Mouse (Mus musculus) midbrain, embryonic 11.5 days (tissue): ENCODE measurements around the gene Lrp1. TPM values are rescaled to one million over a fixed set of nuclear protein-coding genes. Genes with fewer than 3 reads are reported as not detected.

ENCODE experiments used
- ATAC-seq: fragments of 200-750 bp; cut with Nextera tagmentation; 2 replicates; pipeline ENCODE4 v1.8.0; 2017; ENCODE audit warnings: moderate TSS enrichment, moderate library complexity; ENCODE audit not compliant: low FRiP score
- DNase-seq: peaks from one replicate; pipeline ENCODE4 v3.0.0; 2015; ENCODE audit warnings: low spot score; ENCODE audit errors: missing footprints
- H3K27ac ChIP-seq: fragments of 300-500 bp; sonication (generic); 2 replicates; pipeline ENCODE4 v1.5.1; 2014; ENCODE audit warnings: low read depth, low read length
- H3K27me3 ChIP-seq: fragments of 300-500 bp; sonication (generic); 2 replicates; pipeline ENCODE4 v1.6.1; 2014; ENCODE audit warnings: mild to moderate bottlenecking, low read length, moderate library complexity, mixed read lengths; ENCODE audit not compliant: control insufficient read depth, insufficient read depth
- H3K36me3 ChIP-seq: fragments of 300-500 bp; sonication (generic); 2 replicates; pipeline ENCODE4 v1.6.1; 2014; ENCODE audit warnings: mild to moderate bottlenecking, low read length, moderate library complexity, mixed read lengths; ENCODE audit not compliant: control insufficient read depth, insufficient read depth
- H3K4me1 ChIP-seq: fragments of 300-500 bp; sonication (generic); 2 replicates; pipeline ENCODE4 v1.6.1; 2014; ENCODE audit warnings: low read length; ENCODE audit not compliant: control insufficient read depth, insufficient read depth
- H3K4me2 ChIP-seq: fragments of 300-500 bp; sonication (generic); 2 replicates; pipeline ENCODE4 v1.6.1; 2014; ENCODE audit warnings: mild to moderate bottlenecking, moderate library complexity
- H3K4me3 ChIP-seq: fragments of 300-500 bp; sonication (generic); 2 replicates; pipeline ENCODE4 v1.5.1; 2014; ENCODE audit warnings: low read depth, low read length
- H3K9ac ChIP-seq: fragments of 300-500 bp; sonication (generic); 2 replicates; pipeline ENCODE4 v1.6.1; 2014; ENCODE audit warnings: low read length
- H3K9me3 ChIP-seq: fragments of 300-500 bp; sonication (generic); 2 replicates; pipeline ENCODE4 v1.6.1; 2016; ENCODE audit warnings: low read length; ENCODE audit not compliant: control insufficient read depth
- WGBS: fragments of 180-500 bp; shearing (Covaris S2); extraction: QIAGEN DNeasy Blood & Tissue Kit; methylation state at CpG from one replicate; pipeline ENCODE4 v1.1.7; 2014; 5-methylcytosine and 5-hydroxymethylcytosine counted together
- polyA plus RNA-seq: library from polyadenylated mRNA; unstranded; fragments of >200 nt; fragmentation: Nextera tagmentation; extraction: Ambion mirVana; gene quantifications from 2 replicates; pipeline ENCODE4 v1.2.1, GENCODE M21; 2014

The Lrp1 gene
- polyA plus RNA-seq, 1 experiment from 2014 or later: 58.8 TPM

DNA sequence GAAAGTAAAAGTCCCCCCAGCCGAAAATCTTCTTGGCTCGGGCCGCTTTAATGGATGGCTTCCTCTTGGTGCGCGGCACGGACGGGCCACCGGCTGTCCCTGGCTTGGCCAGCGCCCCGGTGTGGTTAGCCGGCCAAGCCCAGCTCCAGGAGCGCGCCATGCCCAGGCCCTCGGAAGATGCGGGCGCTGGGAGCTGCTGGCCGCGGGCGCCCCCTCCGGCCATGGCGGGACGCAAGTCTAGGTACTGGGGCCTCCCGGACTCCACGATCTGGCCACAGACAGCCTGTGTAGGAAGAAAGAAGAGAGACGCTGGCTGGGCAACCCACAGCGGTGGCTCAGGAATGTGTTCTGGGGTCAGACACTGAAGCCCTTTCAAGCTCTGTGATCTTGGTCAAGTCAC lies 94.3 kb downstream of the Lrp1 start:
- ATAC-seq (peak; percentile 40), DNase-seq (peak; percentile 97)
- Histone ChIP-seq H3K9me3 (no peaks in the 10 kb centered on the region), H3K36me3 (no peaks in the 10 kb centered on the region), H3K27me3 (peaks cover 80% of the 10 kb centered on the region), H3K27ac (no peak overlapping the region), H3K9ac (0 out of 2 replicates have a peak overlapping the region, but pooled peaks have one; percentile 16), H3K4me2 (peak overlapping the region; percentile 38), H3K4me3 (peak overlapping the region; percentile 20), H3K4me1 (peaks cover 32% of the 10 kb centered on the region)
- 0% methylated on average over 25 of the region's 26 CpGs for WGBS

GRCm38 (mm10) chr10:127526048-127526447 lies 94.9 kb downstream of the Lrp1 start:
- no peaks in the 10 kb centered on the region for H3K9me3 ChIP-seq
- peak overlapping the region; percentile 20 for H3K4me3 ChIP-seq
- H3K4me2 ChIP-seq: peak overlapping the region; percentile 38
- H3K27me3 ChIP-seq: peaks cover 74% of the 10 kb centered on the region
- no peak overlapping the region for H3K9ac ChIP-seq
- H3K4me1 ChIP-seq: peaks cover 36% of the 10 kb centered on the region
- 2% methylated on average over 26 of the region's 26 CpGs for WGBS
- H3K27ac ChIP-seq: no peak overlapping the region
- DNase-seq (no peak), ATAC-seq (no peak)
- no peaks in the 10 kb centered on the region for H3K36me3 ChIP-seq

DNA sequence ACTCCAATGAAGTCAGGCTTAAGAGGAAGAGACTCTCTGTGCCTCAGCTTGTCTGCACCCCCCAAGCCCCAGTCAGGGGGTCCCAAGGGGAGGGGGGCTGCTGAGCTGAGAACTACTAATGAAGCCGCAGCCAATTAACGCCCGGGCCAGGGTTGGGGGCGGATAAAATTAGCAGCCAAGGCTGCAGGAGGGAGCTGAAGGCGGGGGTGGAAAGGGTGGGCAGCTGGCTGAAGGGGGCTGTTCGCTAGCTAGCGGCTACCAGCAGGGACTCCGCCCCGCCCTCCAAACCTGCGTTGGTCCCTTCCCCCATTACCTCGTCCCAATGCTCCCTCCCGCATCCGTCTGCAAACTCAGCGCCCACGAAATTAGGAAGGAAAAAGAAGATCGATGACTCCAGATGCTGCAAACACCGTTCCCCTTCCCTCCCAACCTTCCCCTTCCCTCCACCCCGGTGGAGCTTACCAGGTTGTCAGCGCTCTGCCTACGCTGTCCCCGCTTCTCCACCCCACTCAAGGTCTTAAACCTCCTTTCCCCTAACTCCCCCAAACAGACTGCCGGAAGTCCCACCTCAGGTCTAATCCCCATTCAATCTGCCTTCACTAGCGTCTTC lies 96.2 kb downstream of the Lrp1 start:
- DNase-seq (peak; percentile 90), ATAC-seq (no peak)
- 0 out of 2 replicates have a peak overlapping the region, but pooled peaks have one; percentile 1 for H3K4me3 ChIP-seq
- WGBS: under 1% methylated on average over 22 of the region's 23 CpGs
- H3K9me3 ChIP-seq: no peaks in the 10 kb centered on the region
- H3K4me2 ChIP-seq: no peak overlapping the region
- peaks cover 61% of the 10 kb centered on the region for H3K27me3 ChIP-seq
- no peak overlapping the region for H3K27ac ChIP-seq
- H3K9ac ChIP-seq: peak overlapping the region; percentile 12; the same call in 1 of the 2 replicates
- no peaks in the 10 kb centered on the region for H3K36me3 ChIP-seq
- H3K4me1 ChIP-seq: peaks cover 38% of the 10 kb centered on the region

- Histone ChIP-seq H3K4me2 (peak within 1 kb of the TSS; percentile 56), H3K27ac (no peak within 1 kb of the TSS), H3K4me1 (peaks cover 26% of the 10 kb centered on the region), H3K27me3 (peaks cover 39% of the 10 kb centered on the region), H3K9me3 (no peaks in the 10 kb centered on the region), H3K36me3 (peaks cover 10% of the 10 kb centered on the region), H3K4me3 (peak within 1 kb of the TSS; percentile 37), H3K9ac (peak within 1 kb of the TSS; percentile 52)
- under 1% methylated on average over 21 of the region's 21 CpGs for WGBS
- DNase-seq: peak; percentile 100
- ATAC-seq: peak; percentile 58
Observed at GRCm38 (mm10) chr10:127522088-127522581, 98.8 kb downstream of the Lrp1 start, which contains the start of gene Shmt2. TSS of gene Shmt2 (minus strand) at chr10:127522444.

DNA sequence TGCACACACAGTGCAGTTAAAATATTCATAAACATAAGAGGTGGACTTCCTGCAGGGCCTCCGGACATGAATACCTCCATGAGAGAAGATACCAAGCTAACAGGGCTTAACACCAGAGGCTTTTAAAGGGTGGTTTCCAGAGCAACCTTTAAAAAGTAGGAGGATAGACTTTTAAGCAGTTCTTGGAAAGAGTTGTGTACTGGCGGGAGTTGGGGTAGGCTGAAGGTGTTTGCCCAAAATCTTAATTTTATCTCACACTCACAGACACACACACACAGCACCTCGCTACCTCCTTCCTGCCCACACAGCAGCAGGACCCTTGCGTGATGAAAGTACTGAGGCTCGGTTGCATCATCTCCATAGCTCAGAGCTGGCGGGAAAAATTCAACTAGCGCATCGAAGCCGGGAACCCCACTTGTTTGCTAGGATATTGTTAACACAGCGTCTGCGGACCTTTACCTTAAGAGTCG lies 99.3 kb downstream of the Lrp1 start:
- H3K4me3 ChIP-seq: peak overlapping the region; percentile 37
- peaks cover 34% of the 10 kb centered on the region for H3K27me3 ChIP-seq
- H3K36me3 ChIP-seq: peaks cover 10% of the 10 kb centered on the region
- H3K4me1 ChIP-seq: peaks cover 27% of the 10 kb centered on the region
- ATAC-seq: peak; percentile 4; the same call in 1 of the 2 replicates
- H3K9ac ChIP-seq: peak overlapping the region; percentile 52
- peak overlapping the region; percentile 56 for H3K4me2 ChIP-seq
- no peaks in the 10 kb centered on the region for H3K9me3 ChIP-seq
- 13% methylated on average over 12 of the region's 12 CpGs for WGBS
- no peak for DNase-seq
- no peak overlapping the region for H3K27ac ChIP-seq

DNA sequence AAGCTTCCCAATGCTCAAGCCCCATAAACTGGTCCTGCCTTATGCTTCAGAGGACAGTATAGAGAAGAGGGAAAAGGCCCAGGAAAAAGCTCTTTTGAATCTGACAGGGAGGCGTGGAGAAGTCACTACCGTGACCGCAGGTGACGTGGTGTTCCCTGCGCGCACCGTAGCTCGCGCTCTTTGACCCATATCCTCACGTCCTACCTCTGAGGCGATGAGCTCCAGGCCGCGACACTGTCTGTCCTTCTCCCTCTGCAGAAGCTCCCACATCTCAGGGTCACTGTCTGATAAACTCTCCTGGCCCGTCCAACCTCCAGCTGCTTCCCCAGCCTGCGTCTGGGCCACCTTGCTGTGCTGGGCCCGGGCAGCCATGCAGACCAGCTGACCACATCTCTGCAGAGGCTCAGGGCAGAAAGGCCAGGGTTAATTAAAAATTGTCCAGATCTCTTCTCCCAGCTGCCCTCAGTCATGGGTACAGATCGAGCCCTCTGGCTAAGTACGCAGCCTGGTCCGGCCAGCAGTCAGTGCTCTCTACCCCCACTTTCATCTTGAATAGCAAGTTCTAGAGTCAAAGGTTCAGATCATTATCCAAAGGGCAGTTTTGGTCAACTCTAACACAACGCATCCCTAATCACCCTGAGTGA lies 100.1 kb downstream of the Lrp1 start:
- H3K4me2 ChIP-seq: peak overlapping the region; percentile 56

GRCm38 (mm10) chr10:127519903-127520713 lies 100.8 kb downstream of the Lrp1 start:
- Histone ChIP-seq H3K27ac (no peak overlapping the region), H3K9me3 (no peaks in the 10 kb centered on the region), H3K36me3 (peaks cover 10% of the 10 kb centered on the region), H3K4me1 (peaks cover 36% of the 10 kb centered on the region), H3K9ac (no peak overlapping the region), H3K4me3 (no peak overlapping the region), H3K4me2 (no peak overlapping the region), H3K27me3 (peaks cover 21% of the 10 kb centered on the region)
- no peak for DNase-seq
- WGBS: 92% methylated on average over 37 of the region's 37 CpGs
- no peak for ATAC-seq

More for the DNA sequence above, 100.1 kb downstream of the Lrp1 start:
- H3K36me3 ChIP-seq: peaks cover 10% of the 10 kb centered on the region
- peaks cover 28% of the 10 kb centered on the region for H3K4me1 ChIP-seq
- peak overlapping the region; percentile 52; the same call in 1 of the 2 replicates for H3K9ac ChIP-seq
- DNase-seq (no peak), ATAC-seq (no peak)
- peaks cover 26% of the 10 kb centered on the region for H3K27me3 ChIP-seq
- H3K27ac ChIP-seq: no peak overlapping the region
- 0 out of 2 replicates have a peak overlapping the region, but pooled peaks have one; percentile 37 for H3K4me3 ChIP-seq
- 84% methylated on average over 20 of the region's 20 CpGs for WGBS
- no peaks in the 10 kb centered on the region for H3K9me3 ChIP-seq

- no peak overlapping the region for H3K4me2 ChIP-seq
- H3K27me3 ChIP-seq: peaks cover 21% of the 10 kb centered on the region
- peaks cover 44% of the 10 kb centered on the region for H3K4me1 ChIP-seq
Observed at GRCm38 (mm10) chr10:127519041-127519701, 101.8 kb downstream of the Lrp1 start.

More at GRCm38 (mm10) chr10:127519041-127519701, 101.8 kb downstream of the Lrp1 start:
- no peaks in the 10 kb centered on the region for H3K9me3 ChIP-seq
- no peak overlapping the region for H3K4me3 ChIP-seq
- ATAC-seq (no peak), DNase-seq (no peak)
- peaks cover 10% of the 10 kb centered on the region for H3K36me3 ChIP-seq
- 92% methylated on average over 26 of the region's 26 CpGs for WGBS
- no peak overlapping the region for H3K9ac ChIP-seq
- H3K27ac ChIP-seq: no peak overlapping the region
